Mouse (Mus musculus) midbrain, embryonic 16.5 days (tissue): ENCODE measurements around the gene AI597479. TPM values are rescaled to one million over a fixed set of nuclear protein-coding genes. Genes with fewer than 3 reads are reported as not detected.

Experiments used
- ATAC-seq: fragments of 200-750 bp; cut with Nextera tagmentation; 2 replicates; pipeline ENCODE4 v1.8.0; 2017; ENCODE audit warnings: moderate TSS enrichment
- H3K27ac ChIP-seq: fragments of 300-500 bp; sonication (generic); 2 replicates; pipeline ENCODE4 v1.5.1; 2014; ENCODE audit warnings: mild to moderate bottlenecking, low read length, mixed read lengths
- H3K27me3 ChIP-seq: fragments of 300-500 bp; sonication (generic); 2 replicates; pipeline ENCODE4 v1.6.1; 2014; ENCODE audit warnings: low read depth, low read length, mixed read lengths; ENCODE audit not compliant: control insufficient read depth, insufficient read depth
- H3K36me3 ChIP-seq: fragments of 300-500 bp; sonication (generic); 2 replicates; pipeline ENCODE4 v1.6.1; 2014; ENCODE audit warnings: mild to moderate bottlenecking, low read length, moderate library complexity, mixed read lengths; ENCODE audit not compliant: control insufficient read depth, insufficient read depth
- H3K4me1 ChIP-seq: fragments of 300-500 bp; sonication (generic); 2 replicates; pipeline ENCODE4 v1.6.1; 2014; ENCODE audit warnings: mild to moderate bottlenecking, low read length, mixed read lengths; ENCODE audit not compliant: control insufficient read depth, insufficient read depth
- H3K4me2 ChIP-seq: fragments of 300-500 bp; sonication (generic); 2 replicates; pipeline ENCODE4 v1.6.1; 2014; ENCODE audit warnings: mild to moderate bottlenecking, low read length, mixed read lengths
- H3K4me3 ChIP-seq: fragments of 300-500 bp; sonication (generic); 2 replicates; pipeline ENCODE4 v1.5.1; 2014; ENCODE audit warnings: low read depth, mild to moderate bottlenecking, low read length, moderate library complexity, mixed read lengths
- H3K9ac ChIP-seq: fragments of 300-500 bp; sonication (generic); 2 replicates; pipeline ENCODE4 v1.6.1; 2014; ENCODE audit warnings: low read depth, low read length, mixed read lengths
- H3K9me3 ChIP-seq: fragments of 300-500 bp; sonication (generic); replicated peaks from 2 replicates; pipeline ENCODE4 v1.6.1; 2014; ENCODE audit warnings: mild to moderate bottlenecking, low read length, mixed read lengths; ENCODE audit not compliant: control insufficient read depth, poor library complexity, severe bottlenecking
- WGBS: fragments of 180-500 bp; shearing (Covaris S2); extraction: QIAGEN DNeasy Blood & Tissue Kit; methylation state at CpG from one replicate; pipeline ENCODE4 v1.1.7; 2014; 5-methylcytosine and 5-hydroxymethylcytosine counted together
- polyA plus RNA-seq: library from polyadenylated mRNA; unstranded; fragments of >200 nt; fragmentation: Nextera tagmentation; extraction: Ambion mirVana; gene quantifications from 2 replicates; pipeline ENCODE4 v1.2.1, GENCODE M21; 2015

Gene AI597479
- polyA plus RNA-seq, result 57.5 and 59.9 TPM in 2 replicates

- peaks cover 21% of the 10 kb centered on the region for H3K4me1 ChIP-seq
- under 1% methylated on average over 57 of the region's 57 CpGs for WGBS
- ATAC-seq, result peak; percentile 97
- no peaks in the 10 kb centered on the region for H3K27me3 ChIP-seq
- no peaks in the 10 kb centered on the region for H3K9me3 ChIP-seq
- peak within 1 kb of the TSS; percentile 82 for H3K4me2 ChIP-seq
- H3K27ac ChIP-seq, result peak within 1 kb of the TSS; percentile 98
- H3K9ac ChIP-seq, result peak within 1 kb of the TSS; percentile 76
- H3K4me3 ChIP-seq, result peak within 1 kb of the TSS; percentile 50
- no peaks in the 10 kb centered on the region; the same call in 1 of the 2 replicates for H3K36me3 ChIP-seq
Measured at GRCm38 (mm10) chr1:43098031-43098984, at the start of gene AI597479, which contains the start of gene Tgfbrap1. AI597479 (plus strand) TSS chr1:43098710. Tgfbrap1 (minus strand) TSS chr1:43098637.

GRCm38 (mm10) chr1:43051903-43052302 lies 46.6 kb upstream of the AI597479 start:
- H3K27me3 ChIP-seq, result no peaks in the 10 kb centered on the region
- 0 out of 2 replicates have a peak, but pooled peaks have one; percentile 22 for ATAC-seq
- H3K9ac ChIP-seq, result no peak overlapping the region
- H3K27ac ChIP-seq, result no peak overlapping the region
- H3K4me1 ChIP-seq, result no peaks in the 10 kb centered on the region
- 92% methylated on average over 5 of the region's 5 CpGs for WGBS
- peaks cover 25% of the 10 kb centered on the region for H3K36me3 ChIP-seq
- H3K4me2 ChIP-seq, result no peak overlapping the region
- no peaks in the 10 kb centered on the region for H3K9me3 ChIP-seq
- H3K4me3 ChIP-seq, result no peak overlapping the region

- no peak overlapping the region for H3K27ac ChIP-seq
- H3K9ac ChIP-seq, result no peak overlapping the region
- no peaks in the 10 kb centered on the region for H3K27me3 ChIP-seq
- 48% methylated on average over 9 of the region's 9 CpGs for WGBS
- H3K4me2 ChIP-seq, result no peak overlapping the region
- ATAC-seq, result peak; percentile 97
- peaks cover 4% of the 10 kb centered on the region for H3K36me3 ChIP-seq
- H3K4me1 ChIP-seq, result no peaks in the 10 kb centered on the region
- no peaks in the 10 kb centered on the region for H3K9me3 ChIP-seq
- H3K4me3 ChIP-seq, result no peak overlapping the region
Measured at GRCm38 (mm10) chr1:43065615-43066310, 32.7 kb upstream of the AI597479 start.

GRCm38 (mm10) chr1:43066573-43066972 lies 31.9 kb upstream of the AI597479 start:
- ATAC-seq, result no peak
- H3K27ac ChIP-seq, result no peak overlapping the region
- no peak overlapping the region for H3K4me3 ChIP-seq
- H3K4me2 ChIP-seq, result no peak overlapping the region
- no peak overlapping the region for H3K9ac ChIP-seq
- no peaks in the 10 kb centered on the region for H3K9me3 ChIP-seq
- no peaks in the 10 kb centered on the region for H3K4me1 ChIP-seq
- no peaks in the 10 kb centered on the region for H3K27me3 ChIP-seq
- peaks cover 4% of the 10 kb centered on the region for H3K36me3 ChIP-seq
- WGBS, result 95% methylated on average over 8 of the region's 8 CpGs

- peaks cover 4% of the 10 kb centered on the region for H3K36me3 ChIP-seq
- H3K9me3 ChIP-seq, result no peaks in the 10 kb centered on the region
- no peaks in the 10 kb centered on the region for H3K27me3 ChIP-seq
- H3K9ac ChIP-seq, result no peak overlapping the region
- H3K4me2 ChIP-seq, result no peak overlapping the region
- no peaks in the 10 kb centered on the region for H3K4me1 ChIP-seq
- 91% methylated on average over 7 of the region's 7 CpGs for WGBS
- no peak overlapping the region for H3K4me3 ChIP-seq
- no peak overlapping the region for H3K27ac ChIP-seq
- no peak for ATAC-seq
Measured at GRCm38 (mm10) chr1:43067551-43067950, 31.0 kb upstream of the AI597479 start.

GRCm38 (mm10) chr1:43070726-43071125 lies 27.8 kb upstream of the AI597479 start:
- Histone ChIP-seq H3K9me3 (no peaks in the 10 kb centered on the region), H3K4me3 (no peak overlapping the region), H3K36me3 (peaks cover 8% of the 10 kb centered on the region; the same call in 1 of the 2 replicates), H3K9ac (no peak overlapping the region), H3K4me2 (no peak overlapping the region), H3K27ac (no peak overlapping the region), H3K4me1 (no peaks in the 10 kb centered on the region), H3K27me3 (no peaks in the 10 kb centered on the region)
- 90% methylated on average over 5 of the region's 5 CpGs for WGBS
- no peak for ATAC-seq

GRCm38 (mm10) chr1:43072028-43072427 lies 26.5 kb upstream of the AI597479 start:
- peaks cover 7% of the 10 kb centered on the region; the same call in 1 of the 2 replicates for H3K36me3 ChIP-seq
- no peak overlapping the region for H3K4me2 ChIP-seq
- H3K4me3 ChIP-seq, result no peak overlapping the region
- H3K4me1 ChIP-seq, result no peaks in the 10 kb centered on the region
- no peak overlapping the region for H3K9ac ChIP-seq
- no peak overlapping the region for H3K27ac ChIP-seq
- H3K9me3 ChIP-seq, result no peaks in the 10 kb centered on the region
- no peak for ATAC-seq
- 93% methylated on average over 8 of the region's 8 CpGs for WGBS
- H3K27me3 ChIP-seq, result no peaks in the 10 kb centered on the region

GRCm38 (mm10) chr1:43072561-43072960 lies 25.9 kb upstream of the AI597479 start:
- Histone ChIP-seq H3K27me3 (no peaks in the 10 kb centered on the region), H3K27ac (no peak overlapping the region), H3K36me3 (peaks cover 7% of the 10 kb centered on the region; the same call in 1 of the 2 replicates), H3K9me3 (no peaks in the 10 kb centered on the region), H3K4me3 (no peak overlapping the region), H3K4me2 (no peak overlapping the region), H3K4me1 (no peaks in the 10 kb centered on the region), H3K9ac (no peak overlapping the region)
- no peak for ATAC-seq
- WGBS, result 80% methylated on average over 1 of the region's 1 CpGs
